Mouse (Mus musculus): Measurements from ENCODE around the gene Foxl2.

The Foxl2 gene

GRCm38 (mm10) chr9:98961591-98962477, 6.7 kb downstream of the Foxl2 start:
- DNase-seq (ENCODE audit: low read depth) = no peak

- no peak for DNase-seq (ENCODE audit: low read depth)
Measured at GRCm38 (mm10) chr9:98962478-98963142, 7.5 kb downstream of the Foxl2 start.

- DNase-seq (ENCODE audit: low read depth) = no peak
Measured at GRCm38 (mm10) chr9:98963661-98964060, 8.6 kb downstream of the Foxl2 start.

GRCm38 (mm10) chr9:98965084-98965483, 10.0 kb downstream of the Foxl2 start:
- DNase-seq (ENCODE audit: low read depth) = no peak

- DNase-seq (ENCODE audit: low read depth) = no peak
Measured at GRCm38 (mm10) chr9:98973101-98973521, 18.0 kb downstream of the Foxl2 start.

GRCm38 (mm10) chr9:98973561-98973960, 18.5 kb downstream of the Foxl2 start:
- DNase-seq (ENCODE audit: low read depth) = no peak

GRCm38 (mm10) chr9:98974898-98975297, 19.8 kb downstream of the Foxl2 start:
- DNase-seq (ENCODE audit: low read depth) = no peak

GRCm38 (mm10) chr9:98976081-98976480, 21.0 kb downstream of the Foxl2 start:
- no peak for DNase-seq (ENCODE audit: low read depth)

GRCm38 (mm10) chr9:98976520-98976919, 21.4 kb downstream of the Foxl2 start:
- no peak for DNase-seq (ENCODE audit: low read depth)

- peak; percentile 73 for DNase-seq (ENCODE audit: low read depth)
Measured at GRCm38 (mm10) chr9:98979431-98980416, 24.6 kb downstream of the Foxl2 start.

- peak; percentile 99 for DNase-seq (ENCODE audit: low read depth)
Measured at GRCm38 (mm10) chr9:98985800-98986475, 30.9 kb downstream of the Foxl2 start, which contains the start of gene Faim. Gene Faim (plus strand): TSS chr9:98986373.

GRCm38 (mm10) chr9:98986476-98987096, 31.5 kb downstream of the Foxl2 start:
- DNase-seq (ENCODE audit: low read depth) = peak; percentile 44

GRCm38 (mm10) chr9:98987131-98987530, 32.0 kb downstream of the Foxl2 start:
- DNase-seq (ENCODE audit: low read depth) = no peak

- no peak for DNase-seq (ENCODE audit: low read depth)
Measured at GRCm38 (mm10) chr9:98994103-98994502, 39.0 kb downstream of the Foxl2 start.

- no peak for DNase-seq (ENCODE audit: low read depth)
Measured at GRCm38 (mm10) chr9:98999881-99000339, 44.8 kb downstream of the Foxl2 start.

- DNase-seq (ENCODE audit: low read depth) = no peak
Measured at GRCm38 (mm10) chr9:99001326-99001725, 46.2 kb downstream of the Foxl2 start.

Measured in c-Kit-positive CD71-positive TER-119-negative erythroid progenitor cells, embryonic 14.5 days (primary cell).